Mouse (Mus musculus) kidney, embryonic 14.5 days (tissue): ENCODE measurements at regions not wholly inside any gene's neighbourhood (a gene's known extent, or its start where the extent isn't known, plus 50 kb on each side); places are given as distances from the start of the nearest gene placed in this dataset.
A peak's percentile ranks its signal among the peaks of the same experiment; 100 is the strongest.

Experiments used
- ATAC-seq: fragments of 200-750 bp; cut with Nextera tagmentation; 2 replicates; pipeline ENCODE4 v1.8.0; 2017; ENCODE audit warnings: moderate number of reproducible peaks, mild to moderate bottlenecking, moderate TSS enrichment, moderate library complexity; ENCODE audit not compliant: low FRiP score, low TSS enrichment
- H3K27ac ChIP-seq: fragments of 300-500 bp; sonication (generic); 2 replicates; pipeline ENCODE4 v1.5.1; 2014; ENCODE audit warnings: low read depth, mild to moderate bottlenecking, low read length, moderate library complexity, mixed read lengths
- H3K27me3 ChIP-seq: fragments of 300-500 bp; sonication (generic); 2 replicates; pipeline ENCODE4 v1.6.1; 2014; ENCODE audit warnings: mild to moderate bottlenecking, low read length; ENCODE audit not compliant: control insufficient read depth, insufficient read depth
- H3K36me3 ChIP-seq: fragments of 300-500 bp; sonication (generic); 2 replicates; pipeline ENCODE4 v1.6.1; 2014; ENCODE audit warnings: low read length, mixed read lengths; ENCODE audit not compliant: control insufficient read depth, insufficient read depth
- H3K4me1 ChIP-seq: fragments of 300-500 bp; sonication (generic); 2 replicates; pipeline ENCODE4 v1.6.1; 2014; ENCODE audit warnings: low read length, mixed read lengths; ENCODE audit not compliant: control insufficient read depth, insufficient read depth
- H3K4me2 ChIP-seq: fragments of 300-500 bp; sonication (generic); replicated peaks from 2 replicates; pipeline ENCODE4 v1.6.1; 2014; ENCODE audit warnings: low read depth, mild to moderate bottlenecking, low read length
- H3K4me3 ChIP-seq: fragments of 300-500 bp; sonication (generic); 2 replicates; pipeline ENCODE4 v1.5.1; 2014; ENCODE audit warnings: mild to moderate bottlenecking, low read length
- H3K9ac ChIP-seq: fragments of 300-500 bp; sonication (generic); 2 replicates; pipeline ENCODE4 v1.6.1; 2014; ENCODE audit warnings: low read depth, mild to moderate bottlenecking, low read length, moderate library complexity
- H3K9me3 ChIP-seq: fragments of 300-500 bp; sonication (generic); 2 replicates; pipeline ENCODE4 v1.6.1; 2016; ENCODE audit warnings: low read length; ENCODE audit not compliant: control insufficient read depth
- WGBS: fragments of 180-500 bp; shearing (Covaris S2); extraction: QIAGEN DNeasy Blood & Tissue Kit; methylation state at CpG from one replicate; pipeline ENCODE4 v1.1.7; 2014; 5-methylcytosine and 5-hydroxymethylcytosine counted together

DNA sequence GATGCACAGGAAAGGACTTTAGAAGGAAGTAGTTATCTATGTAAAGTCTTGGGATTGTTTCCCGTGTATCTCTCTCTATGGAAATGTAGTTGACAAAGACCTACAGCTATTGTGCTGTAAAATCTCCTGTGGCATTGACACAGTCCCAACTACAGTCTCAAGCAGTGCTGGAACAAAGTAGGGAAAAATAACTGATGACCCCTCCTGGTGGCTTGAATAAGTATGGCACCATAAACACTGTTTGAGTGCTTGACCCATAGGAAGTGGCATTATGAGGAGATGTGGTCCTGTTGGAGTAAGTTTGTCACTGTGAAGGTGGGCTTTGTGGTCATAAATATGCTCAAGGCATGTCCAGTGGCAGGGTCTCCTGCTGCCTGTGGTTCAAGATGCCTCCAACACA, 928.4 kb upstream of the Mms22l start:
- Histone ChIP-seq H3K9me3 (no peaks in the 10 kb centered on the region), H3K27me3 (no peaks in the 10 kb centered on the region), H3K27ac (no peak overlapping the region), H3K36me3 (no peaks in the 10 kb centered on the region), H3K4me3 (no peak overlapping the region), H3K4me1 (no peaks in the 10 kb centered on the region), H3K9ac (no peak overlapping the region), H3K4me2 (no peak overlapping the region)
- WGBS, result 63% methylated on average over 1 of the region's 1 CpGs
- ATAC-seq, result no peak

DNA sequence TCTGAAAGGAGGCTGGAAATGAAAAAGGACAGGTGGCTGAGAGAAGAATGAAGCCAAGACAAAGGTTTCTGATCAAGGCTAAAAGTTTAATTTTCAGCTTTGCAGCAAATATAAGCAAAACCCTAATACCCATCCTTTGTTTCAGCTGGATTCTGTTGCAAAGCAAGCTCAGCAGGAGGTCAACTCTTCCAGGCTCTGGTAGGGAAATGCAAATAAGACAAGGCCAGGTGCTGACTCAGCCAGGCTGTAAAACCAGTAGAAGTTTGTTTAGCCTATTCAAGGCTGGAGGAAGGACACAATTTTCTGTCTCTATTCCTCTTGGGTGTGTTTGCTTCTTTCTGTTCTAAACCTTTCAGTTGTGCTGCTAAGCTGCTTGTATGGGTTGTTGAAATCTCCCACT, 923.2 kb upstream of the Mms22l start:
- Histone ChIP-seq H3K27me3 (no peaks in the 10 kb centered on the region), H3K36me3 (no peaks in the 10 kb centered on the region), H3K9ac (no peak overlapping the region), H3K4me2 (no peak overlapping the region), H3K27ac (no peak overlapping the region), H3K4me1 (no peaks in the 10 kb centered on the region), H3K9me3 (no peaks in the 10 kb centered on the region), H3K4me3 (no peak overlapping the region)
- ATAC-seq, result no peak

DNA sequence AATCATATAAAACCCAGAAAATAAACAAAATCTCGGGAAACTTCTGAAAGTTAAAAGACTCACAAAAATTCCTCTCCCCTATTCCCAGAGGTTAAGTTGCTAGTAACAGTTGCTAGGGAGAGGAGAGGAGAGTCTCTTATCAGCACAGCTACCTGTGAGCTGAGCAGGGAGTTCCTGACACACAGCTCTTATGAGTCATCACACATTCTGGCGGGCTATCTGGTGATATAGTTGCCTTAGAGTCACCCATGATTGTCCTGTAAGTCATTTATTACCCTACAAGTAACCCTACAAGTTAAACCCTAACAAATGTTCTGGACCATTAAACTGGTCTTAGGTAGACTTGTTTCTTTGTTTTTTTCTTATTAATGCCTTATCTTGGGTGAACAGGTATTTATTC, 908.8 kb upstream of the Mms22l start:
- ATAC-seq, result peak; percentile 68; the same call in 1 of the 2 replicates
- WGBS, result 33% methylated on average over 2 of the region's 2 CpGs

DNA sequence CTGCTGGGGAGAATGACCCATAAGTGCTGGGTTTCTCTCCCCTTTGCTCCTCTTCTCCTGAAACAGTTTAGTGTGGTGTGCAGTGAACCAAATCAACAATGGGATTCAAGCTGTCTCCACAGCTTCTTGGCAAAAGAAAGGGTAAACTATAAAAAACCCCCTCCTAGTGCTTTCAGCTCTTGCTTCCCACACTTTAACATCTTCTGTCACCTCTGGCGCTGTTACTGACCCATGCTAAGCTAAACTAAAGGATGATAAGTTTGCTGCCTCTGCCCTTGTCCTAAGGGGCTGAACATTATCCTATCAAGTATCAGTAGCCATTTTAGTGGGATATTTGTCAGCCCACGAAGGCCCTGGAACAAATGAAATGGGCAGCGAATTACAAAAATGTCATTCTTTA, 905.4 kb upstream of the Mms22l start:
- Histone ChIP-seq H3K4me2 (no peak overlapping the region), H3K9me3 (no peaks in the 10 kb centered on the region), H3K27me3 (no peaks in the 10 kb centered on the region), H3K9ac (no peak overlapping the region), H3K4me1 (no peaks in the 10 kb centered on the region), H3K36me3 (no peaks in the 10 kb centered on the region), H3K27ac (no peak overlapping the region), H3K4me3 (no peak overlapping the region)
- ATAC-seq, result 0 out of 2 replicates have a peak, but pooled peaks have one; percentile 49
- 24% methylated on average over 3 of the region's 3 CpGs for WGBS

More for the DNA sequence above, 908.8 kb upstream of the Mms22l start:
- Histone ChIP-seq H3K9ac (no peak overlapping the region), H3K4me1 (no peaks in the 10 kb centered on the region), H3K27me3 (no peaks in the 10 kb centered on the region), H3K27ac (no peak overlapping the region), H3K4me3 (no peak overlapping the region), H3K9me3 (no peaks in the 10 kb centered on the region), H3K4me2 (no peak overlapping the region), H3K36me3 (no peaks in the 10 kb centered on the region)

DNA sequence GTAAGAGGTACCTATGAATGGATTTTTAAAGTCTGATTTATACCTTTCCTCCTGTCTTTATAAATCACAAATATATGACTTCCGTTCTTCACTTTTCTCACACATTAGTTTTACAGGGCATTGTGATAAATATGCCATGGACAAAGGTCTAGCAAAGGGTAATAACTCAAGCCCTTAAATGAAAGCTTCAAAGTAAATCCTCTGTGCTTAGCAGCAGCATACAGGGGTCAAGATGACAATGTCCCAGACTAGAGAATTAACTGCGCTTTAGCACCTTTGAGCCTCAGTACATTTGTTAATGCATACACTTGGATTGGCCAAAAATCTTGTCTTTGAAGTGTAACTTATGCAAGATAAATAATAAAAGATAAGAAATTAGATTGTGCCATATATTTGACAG, 904.7 kb upstream of the Mms22l start:
- H3K4me2 ChIP-seq, result no peak overlapping the region
- WGBS, result 33% methylated on average over 2 of the region's 2 CpGs
- no peaks in the 10 kb centered on the region for H3K36me3 ChIP-seq
- no peaks in the 10 kb centered on the region for H3K27me3 ChIP-seq
- H3K4me3 ChIP-seq, result no peak overlapping the region
- no peaks in the 10 kb centered on the region for H3K4me1 ChIP-seq
- no peak; the same call in 1 of the 2 replicates for ATAC-seq
- no peak overlapping the region for H3K9ac ChIP-seq
- no peak overlapping the region for H3K27ac ChIP-seq
- no peaks in the 10 kb centered on the region for H3K9me3 ChIP-seq

DNA sequence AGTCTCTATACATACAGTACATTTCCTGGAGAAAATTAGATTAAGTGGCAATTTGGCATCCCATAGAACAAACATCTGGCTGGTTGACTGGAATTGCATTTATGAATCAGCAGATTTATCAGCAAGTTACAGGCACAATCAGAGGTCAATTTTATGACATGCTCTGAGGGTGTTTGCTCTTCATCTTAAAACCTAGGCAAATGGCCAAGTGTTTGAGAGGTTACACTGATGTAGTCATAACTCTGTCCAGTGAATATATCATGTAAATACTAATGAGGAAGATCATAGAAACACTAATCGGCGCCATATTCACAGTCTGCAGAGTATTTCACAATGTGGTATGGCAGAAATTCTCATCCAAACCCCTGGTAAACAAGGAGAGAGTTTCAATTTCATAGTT, 896.2 kb upstream of the Mms22l start:
- ATAC-seq, result no peak

DNA sequence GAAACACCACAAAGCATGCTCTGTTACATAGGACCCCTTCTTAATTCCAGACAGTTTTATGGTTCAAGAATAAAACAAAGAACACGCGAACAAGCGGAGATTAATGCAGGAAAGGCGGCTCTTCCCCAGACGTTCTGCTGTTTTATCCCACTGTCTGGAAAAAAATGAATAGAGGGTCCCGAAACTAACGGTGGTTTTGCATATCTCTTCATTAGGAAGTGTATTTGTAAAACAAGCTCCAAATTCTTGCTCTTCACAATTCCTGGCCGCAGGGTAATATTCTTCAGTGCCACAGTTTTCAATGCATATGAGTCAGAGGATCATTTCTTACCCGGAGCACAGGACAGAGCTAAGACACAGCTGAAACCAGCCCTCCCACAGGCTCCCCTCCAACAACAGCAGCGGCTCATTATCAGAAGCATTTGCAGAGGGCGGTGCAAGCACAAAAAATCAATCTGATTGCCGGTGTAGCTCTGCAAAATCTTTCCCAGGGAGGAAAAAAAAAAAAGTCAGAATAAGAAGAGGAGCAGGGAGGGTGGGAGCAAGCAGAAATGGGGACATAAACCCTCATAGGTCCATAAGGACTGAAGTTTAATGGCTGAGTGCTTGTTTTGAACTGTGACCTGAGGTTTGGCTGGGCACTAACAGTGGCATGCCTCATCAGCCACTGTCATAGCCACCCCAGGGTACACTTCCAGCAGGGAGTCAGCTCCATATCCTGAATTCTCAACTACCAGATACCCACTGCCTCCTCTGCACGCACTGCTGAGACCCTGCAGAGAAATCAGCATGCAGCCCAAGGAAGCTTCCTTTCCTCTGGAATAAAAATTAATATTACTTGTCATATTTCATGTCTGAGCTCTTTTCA, 894.6 kb upstream of the Mms22l start:
- ATAC-seq, result no peak
- Histone ChIP-seq H3K9me3 (no peaks in the 10 kb centered on the region), H3K27ac (no peak overlapping the region), H3K4me2 (peak overlapping the region; percentile 6; the same call in 1 of the 2 replicates), H3K4me3 (no peak overlapping the region), H3K36me3 (no peaks in the 10 kb centered on the region), H3K4me1 (no peaks in the 10 kb centered on the region), H3K9ac (no peak overlapping the region), H3K27me3 (no peaks in the 10 kb centered on the region)
- WGBS, result 29% methylated on average over 13 of the region's 13 CpGs

More for the DNA sequence above, 896.2 kb upstream of the Mms22l start:
- H3K4me3 ChIP-seq, result no peak overlapping the region
- no peaks in the 10 kb centered on the region for H3K4me1 ChIP-seq
- no peaks in the 10 kb centered on the region for H3K36me3 ChIP-seq
- no peak overlapping the region for H3K9ac ChIP-seq
- no peaks in the 10 kb centered on the region for H3K27me3 ChIP-seq
- H3K4me2 ChIP-seq, result no peak overlapping the region
- no peak overlapping the region for H3K27ac ChIP-seq
- WGBS, result 86% methylated on average over 2 of the region's 2 CpGs
- H3K9me3 ChIP-seq, result no peaks in the 10 kb centered on the region

DNA sequence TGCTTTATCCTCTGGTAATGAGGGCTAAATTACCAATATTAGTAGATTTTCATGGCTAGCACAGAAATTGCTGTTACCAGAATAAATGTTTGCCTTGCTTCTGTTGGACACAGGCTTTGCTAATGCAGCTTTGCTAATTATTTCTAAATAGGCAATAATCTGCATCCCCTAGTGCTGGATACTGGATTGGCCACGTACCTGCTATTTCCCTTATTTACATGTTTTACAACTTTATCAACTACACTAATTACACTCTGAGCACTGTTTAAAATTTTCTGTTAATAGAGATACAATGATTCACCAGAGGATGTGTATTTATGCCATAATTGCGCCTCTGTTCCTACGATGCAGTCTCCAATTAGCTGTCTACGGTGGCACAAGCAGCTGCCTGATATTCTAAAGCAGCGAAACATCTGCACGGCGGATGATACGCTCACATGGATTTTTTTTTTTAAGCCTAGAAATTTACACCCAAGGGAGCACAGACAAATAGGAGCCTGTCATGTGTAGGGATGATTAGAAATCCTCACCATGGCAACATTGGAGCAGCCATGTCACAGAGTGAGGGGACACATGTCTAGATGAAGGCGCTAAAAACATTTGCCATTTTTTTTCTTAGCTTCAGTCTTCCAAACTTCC, 893.8 kb upstream of the Mms22l start:
- H3K4me3 ChIP-seq, result no peak overlapping the region
- no peak overlapping the region for H3K27ac ChIP-seq
- no peaks in the 10 kb centered on the region for H3K27me3 ChIP-seq
- no peak overlapping the region for H3K9ac ChIP-seq
- H3K4me2 ChIP-seq, result no peak overlapping the region
- no peaks in the 10 kb centered on the region for H3K4me1 ChIP-seq
- WGBS, result 85% methylated on average over 9 of the region's 9 CpGs
- no peaks in the 10 kb centered on the region for H3K36me3 ChIP-seq
- no peak for ATAC-seq
- H3K9me3 ChIP-seq, result no peaks in the 10 kb centered on the region

DNA sequence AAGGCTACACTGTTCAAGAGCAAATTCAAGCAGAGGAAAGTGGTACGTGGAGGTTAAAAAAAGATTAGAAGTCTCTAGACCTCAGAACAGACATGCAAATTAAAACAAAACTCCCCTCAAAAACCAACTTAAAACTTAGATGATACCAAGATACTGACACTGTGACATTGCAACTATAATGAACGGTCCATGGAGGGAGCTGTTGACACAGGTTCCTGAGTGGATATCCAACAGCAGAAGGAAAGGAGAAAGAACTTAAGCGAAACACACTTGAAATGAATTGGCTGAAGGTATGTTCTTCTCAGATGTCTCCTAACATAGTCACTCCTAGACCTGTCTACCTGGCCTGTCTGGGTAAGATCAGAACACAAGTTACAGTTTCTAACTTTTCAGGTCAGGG, 888.9 kb upstream of the Mms22l start:
- Histone ChIP-seq H3K27me3 (no peaks in the 10 kb centered on the region), H3K9ac (no peak overlapping the region), H3K4me2 (no peak overlapping the region), H3K9me3 (no peaks in the 10 kb centered on the region), H3K27ac (no peak overlapping the region), H3K36me3 (no peaks in the 10 kb centered on the region), H3K4me3 (no peak overlapping the region), H3K4me1 (no peaks in the 10 kb centered on the region)
- WGBS, result 76% methylated on average over 3 of the region's 3 CpGs
- ATAC-seq, result no peak
